Mouse (Mus musculus) embryonic fibroblast, embryonic 13.5 days (primary cell): ENCODE measurements around the gene Pih1d2.

Experiments used
- CTCF ChIP-seq: IDR thresholded peaks from 2 replicates; pipeline ENCODE4 v1.5.1; 2011; ENCODE audit warnings: mild to moderate bottlenecking, control low read depth, low read length, moderate library complexity, borderline replicate concordance; ENCODE audit not compliant: insufficient read depth
- POLR2A ChIP-seq: IDR thresholded peaks from 2 replicates; pipeline ENCODE4 v1.6.1; 2011; ENCODE audit warnings: low read depth, mild to moderate bottlenecking, control low read depth, low read length, moderate library complexity

DNA sequence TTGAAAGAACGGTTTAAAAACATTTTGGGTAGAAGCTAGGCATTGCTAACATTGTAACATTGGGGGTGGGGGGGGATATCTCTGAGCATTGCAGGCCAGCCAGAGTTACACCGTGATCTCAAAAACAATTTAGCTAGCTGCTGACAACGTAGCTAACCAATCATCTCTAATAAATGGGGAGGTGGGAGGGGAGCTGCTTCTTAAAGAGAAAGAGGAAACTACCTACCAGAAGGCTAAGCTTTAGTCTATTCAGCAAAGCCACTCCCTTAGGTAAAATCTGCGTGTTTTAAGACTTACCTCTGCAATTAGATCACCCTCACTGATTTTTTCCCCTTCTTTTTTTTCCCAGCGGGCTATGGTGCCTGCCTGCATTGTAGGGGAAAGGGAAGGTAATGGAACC, 41.3 kb downstream of the Pih1d2 start:
- TF ChIP-seq CTCF = no peak
- no peak for TF ChIP-seq POLR2A
